Mouse (Mus musculus) embryonic fibroblast, embryonic 13.5 days (primary cell): ENCODE measurements at regions not wholly inside any gene's neighbourhood (a gene's known extent, or its start where the extent isn't known, plus 50 kb on each side); places are given as distances from the start of the nearest gene placed in this dataset.

Experiments used
- CTCF ChIP-seq: IDR thresholded peaks from 2 replicates; pipeline ENCODE4 v1.5.1; 2011; ENCODE audit warnings: mild to moderate bottlenecking, control low read depth, low read length, moderate library complexity, borderline replicate concordance; ENCODE audit not compliant: insufficient read depth
- POLR2A ChIP-seq: IDR thresholded peaks from 2 replicates; pipeline ENCODE4 v1.6.1; 2011; ENCODE audit warnings: low read depth, mild to moderate bottlenecking, control low read depth, low read length, moderate library complexity

GRCm38 (mm10) chr4:142982585-142983294, 230.1 kb downstream of the Prdm2 start:
- TF ChIP-seq CTCF (no peak), POLR2A (no peak)
